Mouse (Mus musculus) ovary, adult 18-20 months (tissue): ENCODE data around the gene Zfp687.

ENCODE experiments used
- DNase-seq: peaks from one replicate; pipeline ENCODE4 v3.0.0; 2022; ENCODE audit warnings: low spot score, mixed read lengths

The Zfp687 gene

GRCm38 (mm10) chr3:95016532-95017056, 1.3 kb upstream of the Zfp687 start:
- DNase-seq: no peak

DNA sequence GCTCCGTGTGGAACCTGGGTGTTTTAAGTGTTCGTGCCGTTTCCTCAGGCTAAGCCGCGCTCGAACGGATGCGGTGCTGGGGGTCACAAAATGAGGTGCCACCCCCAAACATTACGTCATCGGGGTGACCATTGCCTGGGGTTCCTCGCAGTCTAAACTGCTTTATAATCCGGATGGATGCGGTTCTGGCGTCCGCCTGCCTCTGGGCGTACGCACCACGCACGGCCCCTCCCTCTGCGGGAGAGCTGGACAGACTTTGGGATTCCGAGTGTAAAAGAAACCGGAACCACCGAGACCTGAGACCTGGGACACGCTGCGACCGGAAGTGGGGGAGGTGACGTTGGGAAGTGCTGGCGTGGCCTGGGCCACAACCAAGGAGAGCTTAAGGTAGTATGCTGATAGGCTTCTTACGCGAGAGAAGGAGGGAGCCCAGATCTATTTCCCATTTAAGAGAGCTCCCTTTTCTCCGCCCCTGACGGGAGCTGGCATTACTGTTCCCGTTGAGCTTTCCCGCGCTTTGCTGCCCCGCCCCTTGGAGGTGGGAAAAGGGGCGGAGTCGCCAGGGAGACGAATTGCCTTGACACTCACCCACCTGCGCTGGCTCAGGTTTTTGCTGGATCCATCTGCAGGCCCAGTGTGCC, 763 bp upstream of the Zfp687 start:
- peak; percentile 91 for DNase-seq

DNA sequence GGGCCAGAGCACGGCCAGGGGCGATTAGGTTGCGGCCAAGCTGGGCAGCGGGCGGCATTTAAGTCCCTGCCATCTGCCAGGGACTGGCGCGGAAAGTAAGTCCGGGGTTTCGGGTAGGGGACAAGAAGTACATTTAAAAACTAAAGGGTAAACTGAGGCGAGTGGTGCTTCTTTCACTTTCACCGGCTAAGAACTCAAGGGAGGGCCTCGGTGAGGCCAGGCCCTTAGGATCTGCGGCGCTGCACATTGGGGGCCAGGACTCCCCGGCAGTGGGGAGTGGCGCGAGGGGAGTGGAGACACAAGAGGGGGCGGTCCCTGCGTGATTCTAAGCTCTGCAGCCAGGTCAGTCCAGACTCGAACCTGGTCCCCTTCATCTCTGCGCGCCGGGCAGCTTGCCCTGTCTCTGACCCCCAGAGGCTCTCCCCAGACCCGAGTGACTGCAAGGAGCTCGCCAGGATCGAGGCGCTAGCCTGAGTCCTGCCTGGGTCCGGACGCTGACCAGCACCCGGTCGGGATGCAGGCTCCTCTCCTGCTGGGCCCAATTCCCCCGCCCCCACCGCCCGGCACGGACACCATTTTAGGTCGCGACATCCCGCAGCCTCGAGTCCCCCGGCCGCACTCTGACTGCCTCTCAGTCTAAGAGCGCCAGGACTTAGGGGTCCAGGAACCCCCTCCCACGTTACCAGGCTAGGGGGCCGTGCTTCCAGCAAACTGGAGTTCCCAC, 658 bp downstream of the Zfp687 start:
- DNase-seq: peak; percentile 62

GRCm38 (mm10) chr3:95013699-95014427, 1.4 kb downstream of the Zfp687 start:
- no peak for DNase-seq

GRCm38 (mm10) chr3:95012982-95013381, 2.3 kb downstream of the Zfp687 start:
- DNase-seq: no peak

GRCm38 (mm10) chr3:95010396-95010795, 4.9 kb downstream of the Zfp687 start:
- no peak for DNase-seq

DNA sequence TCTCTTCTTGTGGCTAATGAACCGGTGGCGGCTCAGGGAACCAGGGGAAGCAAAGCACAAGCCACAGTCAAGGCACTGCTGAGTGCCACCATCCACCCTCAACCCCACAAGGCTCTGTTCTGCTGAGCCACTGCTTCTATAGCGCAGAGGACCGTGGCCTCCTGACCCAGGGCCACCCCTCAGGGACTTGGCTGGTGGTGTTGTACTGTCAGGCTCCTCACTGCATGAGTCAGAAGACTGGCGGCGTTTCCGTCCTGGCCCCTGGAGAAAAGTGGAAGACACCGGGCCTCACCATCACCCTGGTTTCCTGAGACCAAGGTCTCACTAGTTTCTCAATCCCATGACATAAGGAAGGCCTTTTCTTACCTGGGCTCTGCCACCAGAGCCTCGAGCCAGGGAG, 7.5 kb downstream of the Zfp687 start:
- DNase-seq: no peak

DNA sequence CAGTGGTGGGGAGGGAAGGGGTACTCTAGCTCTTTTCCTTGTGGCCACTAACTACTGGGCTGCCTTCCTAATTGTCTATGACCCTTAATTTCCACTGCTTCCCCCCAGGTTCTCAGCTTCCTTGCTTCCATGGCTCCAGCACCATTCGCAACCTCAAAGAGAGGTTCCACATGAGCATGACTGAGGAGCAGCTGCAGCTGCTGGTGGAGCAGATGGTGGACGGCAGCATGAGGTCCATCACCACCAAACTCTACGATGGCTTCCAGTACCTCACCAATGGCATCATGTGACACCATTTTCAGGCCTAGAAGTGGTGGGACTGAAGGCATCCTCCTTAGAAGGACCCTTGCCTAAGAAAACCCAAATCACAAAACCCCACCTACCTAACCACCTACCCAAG, 9.6 kb downstream of the Zfp687 start:
- no peak for DNase-seq

- no peak for DNase-seq
These were observed 12.0 kb downstream of the Zfp687 start for GRCm38 (mm10) chr3:95003273-95003672.

DNA sequence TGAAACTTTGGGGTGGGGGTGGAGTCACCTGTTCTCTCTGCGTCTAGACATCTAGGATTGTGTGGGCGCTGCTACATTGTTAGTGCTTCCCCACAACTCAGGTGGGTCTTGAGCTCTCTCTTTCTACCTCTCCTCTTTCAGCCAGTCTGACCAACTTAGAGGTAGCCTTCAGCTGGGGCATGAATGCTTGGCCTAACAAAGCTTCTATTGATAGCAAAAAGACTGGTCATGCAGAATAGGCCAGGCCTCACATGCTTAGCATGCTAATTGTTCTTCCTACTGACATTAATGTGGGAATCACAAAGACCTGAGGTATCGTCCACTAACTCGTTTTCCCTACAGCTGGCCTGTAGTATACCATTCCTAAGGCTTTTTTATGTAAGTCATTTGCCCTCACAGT, 12.7 kb downstream of the Zfp687 start:
- no peak for DNase-seq

- no peak for DNase-seq
These were observed 18.3 kb downstream of the Zfp687 start for GRCm38 (mm10) chr3:94996946-94997345.

DNA sequence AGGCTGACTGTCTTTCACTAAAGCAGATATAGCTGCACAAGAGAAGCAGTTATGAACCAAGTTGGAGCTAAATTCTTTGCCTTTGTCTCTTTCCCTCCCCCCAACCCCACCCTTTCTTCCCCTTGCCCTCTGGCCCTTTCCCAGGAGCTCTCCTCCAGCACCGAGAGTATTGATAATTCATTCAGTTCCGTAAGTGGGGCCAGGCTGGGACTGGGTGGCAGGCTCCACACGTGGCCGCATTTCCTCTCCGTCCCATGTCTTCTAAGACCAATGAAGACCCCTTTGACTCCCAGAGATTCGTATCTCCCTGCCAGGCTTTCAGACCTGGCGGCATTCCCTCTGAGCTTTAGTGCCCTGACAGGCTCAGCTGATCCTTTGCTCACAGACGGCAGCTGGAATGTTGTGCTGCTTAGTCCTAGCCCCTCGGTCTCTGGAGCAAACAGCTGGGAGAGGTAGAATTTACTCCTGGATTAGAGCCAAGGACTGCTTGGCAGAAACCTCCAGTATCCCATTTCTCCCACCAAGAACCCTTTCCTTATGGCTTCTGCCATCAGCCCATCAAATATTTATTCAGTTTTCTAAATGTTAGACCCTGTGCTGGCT, 26.0 kb downstream of the Zfp687 start:
- no peak for DNase-seq

- peak; percentile 62 for DNase-seq
These were observed 27.7 kb downstream of the Zfp687 start for GRCm38 (mm10) chr3:94987578-94987977.

DNA sequence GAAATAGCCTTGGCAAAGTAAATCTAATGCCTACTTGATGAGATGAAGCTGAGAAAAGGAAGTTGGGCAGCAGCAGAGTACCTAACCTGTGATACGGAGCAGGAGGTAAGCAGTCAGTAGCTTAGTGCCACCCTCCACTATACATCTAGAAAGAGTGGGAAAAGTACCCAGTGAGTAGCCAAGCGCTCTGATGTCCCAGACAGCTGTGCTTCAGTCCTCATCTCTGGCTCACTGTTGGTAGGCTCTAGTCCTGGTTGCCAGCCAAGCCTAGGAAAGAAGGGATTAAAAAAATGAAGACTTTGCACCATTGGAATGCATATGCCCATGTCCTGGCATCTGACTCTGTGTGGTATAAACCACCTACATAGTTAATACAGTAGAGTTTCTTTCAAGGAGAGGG, 29.7 kb downstream of the Zfp687 start:
- DNase-seq: no peak

DNA sequence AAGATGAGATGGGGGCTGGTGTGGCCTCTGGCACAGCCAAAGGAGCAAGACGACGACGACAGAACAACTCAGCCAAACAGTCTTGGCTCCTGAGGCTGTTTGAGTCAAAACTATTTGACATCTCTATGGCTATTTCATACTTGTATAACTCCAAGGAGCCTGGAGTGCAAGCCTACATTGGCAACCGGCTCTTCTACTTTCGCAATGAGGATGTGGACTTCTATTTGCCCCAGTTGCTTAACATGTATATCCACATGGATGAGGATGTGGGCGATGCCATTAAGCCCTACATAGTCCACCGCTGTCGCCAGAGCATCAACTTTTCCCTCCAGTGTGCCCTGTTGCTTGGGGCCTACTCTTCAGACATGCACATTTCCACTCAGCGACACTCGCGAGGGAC, 30.9 kb downstream of the Zfp687 start:
- no peak for DNase-seq

DNA sequence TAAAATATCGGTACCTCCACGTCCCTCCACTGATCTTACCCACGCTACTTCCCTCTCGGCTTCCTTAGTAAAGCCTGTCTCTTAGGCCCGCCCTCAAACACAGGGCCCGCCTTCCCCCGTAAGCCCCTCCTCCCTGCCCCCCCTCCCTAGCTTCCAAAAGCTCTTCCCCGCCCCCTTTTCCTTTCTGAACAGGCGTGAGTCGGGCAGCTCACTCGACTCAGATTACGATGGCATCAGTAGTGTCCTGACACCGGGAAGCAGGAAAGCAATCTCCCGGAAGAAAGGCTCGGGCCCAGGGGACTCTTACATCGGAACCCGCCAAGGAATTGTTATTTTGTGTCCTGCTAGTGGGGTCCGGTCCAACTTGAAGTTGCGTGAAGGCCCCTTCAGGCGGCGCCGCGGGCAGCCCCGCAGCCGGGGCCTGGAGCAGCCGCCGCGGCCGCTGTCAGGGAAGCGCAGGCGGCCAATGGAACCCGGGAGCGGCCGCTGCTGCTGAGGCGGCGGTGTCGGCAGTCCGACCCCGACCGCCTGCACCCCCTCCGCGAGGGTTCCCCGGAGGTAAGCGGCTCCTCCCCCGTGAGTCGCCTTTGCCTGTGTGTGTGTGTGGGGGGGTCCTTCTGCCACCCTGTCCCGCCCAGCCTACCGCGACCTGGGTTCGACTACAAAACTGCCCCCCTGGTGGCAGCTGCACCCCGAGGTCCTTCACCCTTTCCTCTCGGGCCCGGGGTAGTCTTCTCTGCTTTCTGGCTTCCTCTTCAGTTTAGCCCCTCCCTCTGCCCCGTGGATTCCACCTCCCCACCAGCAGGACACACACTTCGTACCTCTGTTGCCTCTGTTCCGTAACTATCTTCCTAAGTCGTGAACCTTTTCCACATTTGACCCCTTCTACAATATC, 40.5 kb downstream of the Zfp687 start, which contains the start of gene Pi4kb:
Pi4kb (plus strand) TSS at position 204 of the 895 bp plus-strand sequence.
- DNase-seq: peak; percentile 70

- DNase-seq: no peak
These were observed 41.2 kb downstream of the Zfp687 start for GRCm38 (mm10) chr3:94974026-94974527.

- no peak for DNase-seq
These were observed 41.6 kb downstream of the Zfp687 start for GRCm38 (mm10) chr3:94973620-94974019.

- DNase-seq: no peak
These were observed 42.7 kb downstream of the Zfp687 start for GRCm38 (mm10) chr3:94972552-94972951.

- DNase-seq: no peak
These were observed 49.4 kb downstream of the Zfp687 start for GRCm38 (mm10) chr3:94965878-94966277.

GRCm38 (mm10) chr3:94964989-94965388, 50.3 kb downstream of the Zfp687 start:
- DNase-seq: no peak
